Mouse (Mus musculus): ENCODE data around the gene Pank4. TPM values are rescaled to one million over a fixed set of nuclear protein-coding genes. Genes with fewer than 3 reads are reported as not detected.

Gene Pank4
- total and polyA plus RNA-seq, 2 experiments from 2014 or later, result 27.3 to 36.7 TPM

DNA sequence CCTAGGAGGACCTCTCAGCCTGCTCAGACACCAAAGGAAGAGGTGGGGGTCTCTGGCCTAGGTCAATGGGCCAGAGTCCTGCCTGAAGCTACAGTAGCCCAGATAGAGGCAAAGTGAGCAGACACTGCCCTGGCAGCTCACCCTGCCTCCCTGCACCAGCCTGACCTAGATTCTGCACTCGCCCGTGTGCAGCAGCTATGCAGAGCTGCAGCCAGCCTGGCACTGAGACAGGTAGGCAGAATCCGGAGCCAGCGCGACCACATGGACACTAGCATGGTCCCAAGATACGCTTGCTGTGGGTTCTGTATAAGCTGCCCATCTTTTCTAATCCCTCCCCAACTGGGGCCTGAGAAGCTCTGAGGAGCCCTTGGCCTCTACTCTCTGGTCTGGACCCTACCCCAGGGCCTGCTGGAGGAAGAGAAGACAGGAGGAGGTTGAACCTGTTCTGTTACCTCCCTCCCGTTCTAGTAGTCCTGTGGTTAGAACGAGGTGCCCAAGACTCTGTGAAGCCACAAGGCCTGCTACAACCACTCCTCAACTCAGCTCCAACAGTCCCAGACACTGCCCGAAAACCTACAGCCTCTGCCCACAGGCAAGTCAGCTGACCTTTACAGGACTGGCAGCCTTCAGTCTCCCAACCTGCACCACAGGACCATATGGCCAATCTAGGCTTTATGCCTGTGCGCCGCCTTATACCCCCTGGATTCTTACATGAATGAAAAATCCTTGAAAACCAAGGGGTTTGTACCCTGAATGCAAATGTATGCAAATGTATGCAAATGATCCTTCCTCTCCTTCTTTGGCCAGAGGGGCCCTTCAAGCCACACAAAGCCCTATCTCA lies 60.5 kb downstream of the Pank4 start:
- peak overlapping the region; percentile 32; the same call in 1 of the 2 replicates for H3K27ac ChIP-seq (ENCODE audit: low read depth, low read length)
- H3K4me3 ChIP-seq (ENCODE audit: low read depth, low read length), result no peak overlapping the region
- no peaks in the 10 kb centered on the region for H3K9me3 ChIP-seq (ENCODE audit: low read length)
- WGBS, result 63% methylated on average over 11 of the region's 11 CpGs
- DNase-seq (ENCODE audit: low spot score) (peak; percentile 54), ATAC-seq (ENCODE audit: low FRiP score) (no peak)
- no peak for TF ChIP-seq CTCF (IDR thresholded peaks at IDR 0.05)
- H3K4me1 ChIP-seq (ENCODE audit: insufficient read depth, low read length), result peaks cover 4% of the 10 kb centered on the region
- H3K36me3 ChIP-seq (ENCODE audit: insufficient read depth, low read length), result no peaks in the 10 kb centered on the region
- 0 out of 2 replicates have a peak overlapping the region, but pooled peaks have one; percentile 24 for H3K9ac ChIP-seq (replicated peaks; ENCODE audit: low read length, poor library complexity, severe bottlenecking)
- no peaks in the 10 kb centered on the region for H3K27me3 ChIP-seq (ENCODE audit: insufficient read depth, low read length)
- no peak overlapping the region for H3K4me2 ChIP-seq (ENCODE audit: low read depth, low read length, poor library complexity, severe bottlenecking)

Other genes with a start within 250 kb of the Pank4 start
- 2.5 and 3.9 TPM in 2 replicates for gene Ttc34, start 126.7 kb upstream of the Pank4 start, total RNA-seq (2014; rRNA removed)
- gene Ttc34, start 126.7 kb upstream of the Pank4 start, polyA plus RNA-seq (2015; fragmentation: Nextera tagmentation; extraction: Ambion mirVana), result 2.9 and 3.3 TPM in 2 replicates
- gene Mmel1, start 94.5 kb upstream of the Pank4 start, total RNA-seq (2014; rRNA removed), result 0.76 and 0.82 TPM in 2 replicates
- 0.89 and 0.93 TPM in 2 replicates for gene Mmel1, start 94.5 kb upstream of the Pank4 start, polyA plus RNA-seq (2015; fragmentation: Nextera tagmentation; extraction: Ambion mirVana)
- 34.9 and 36.6 TPM in 2 replicates for gene Fam213b, start 65.0 kb upstream of the Pank4 start, total RNA-seq (2014; rRNA removed)
- gene Fam213b, start 65.0 kb upstream of the Pank4 start, polyA plus RNA-seq (2015; fragmentation: Nextera tagmentation; extraction: Ambion mirVana), result 73.3 and 90.9 TPM in 2 replicates
- 1.1 and 2.3 TPM in 2 replicates for gene Tnfrsf14, start 35.6 kb upstream of the Pank4 start, total RNA-seq (2014; rRNA removed)
- not detected in 2 replicates for gene Tnfrsf14, start 35.6 kb upstream of the Pank4 start, polyA plus RNA-seq (2015; fragmentation: Nextera tagmentation; extraction: Ambion mirVana)
- 111 and 115 TPM in 2 replicates for gene Hes5, start 3.2 kb upstream of the Pank4 start, total RNA-seq (2014; rRNA removed)
- gene Hes5, start 3.2 kb upstream of the Pank4 start, polyA plus RNA-seq (2015; fragmentation: Nextera tagmentation; extraction: Ambion mirVana), result 165 and 180 TPM in 2 replicates
- gene Plch2, start 92.7 kb downstream of the Pank4 start, total RNA-seq (2014; rRNA removed), result 49.8 and 51.1 TPM in 2 replicates
- 21.1 and 21.7 TPM in 2 replicates for gene Plch2, start 92.7 kb downstream of the Pank4 start, polyA plus RNA-seq (2015; fragmentation: Nextera tagmentation; extraction: Ambion mirVana)
- 12.2 and 14.0 TPM in 2 replicates for gene Pex10, start 102.9 kb downstream of the Pank4 start, total RNA-seq (2014; rRNA removed)
- 15.2 and 15.7 TPM in 2 replicates for gene Pex10, start 102.9 kb downstream of the Pank4 start, polyA plus RNA-seq (2015; fragmentation: Nextera tagmentation; extraction: Ambion mirVana)
- 91.4 and 104 TPM in 2 replicates for gene Rer1, start 122.3 kb downstream of the Pank4 start, total RNA-seq (2014; rRNA removed)
- gene Rer1, start 122.3 kb downstream of the Pank4 start, polyA plus RNA-seq (2015; fragmentation: Nextera tagmentation; extraction: Ambion mirVana), result 132 and 133 TPM in 2 replicates
- 3.3 and 8.5 TPM in 2 replicates for gene Morn1, start 122.5 kb downstream of the Pank4 start, total RNA-seq (2014; rRNA removed)
- 8.6 and 8.9 TPM in 2 replicates for gene Morn1, start 122.5 kb downstream of the Pank4 start, polyA plus RNA-seq (2015; fragmentation: Nextera tagmentation; extraction: Ambion mirVana)